Mouse (Mus musculus): ENCODE results near the gene Tomm6. TPM values are rescaled to one million over a fixed set of nuclear protein-coding genes. Genes with fewer than 3 reads are reported as not detected.
A peak's percentile ranks its signal among the peaks of the same experiment; 100 is the strongest.
"Not testable (repeated sequence)": the region's sequence is repeated elsewhere in the genome, so short reads cannot be mapped to it uniquely, and the experiment has no call there.

The Tomm6 gene
- polyA plus RNA-seq, 1 experiment from 2014 or later: 364 TPM

DNA sequence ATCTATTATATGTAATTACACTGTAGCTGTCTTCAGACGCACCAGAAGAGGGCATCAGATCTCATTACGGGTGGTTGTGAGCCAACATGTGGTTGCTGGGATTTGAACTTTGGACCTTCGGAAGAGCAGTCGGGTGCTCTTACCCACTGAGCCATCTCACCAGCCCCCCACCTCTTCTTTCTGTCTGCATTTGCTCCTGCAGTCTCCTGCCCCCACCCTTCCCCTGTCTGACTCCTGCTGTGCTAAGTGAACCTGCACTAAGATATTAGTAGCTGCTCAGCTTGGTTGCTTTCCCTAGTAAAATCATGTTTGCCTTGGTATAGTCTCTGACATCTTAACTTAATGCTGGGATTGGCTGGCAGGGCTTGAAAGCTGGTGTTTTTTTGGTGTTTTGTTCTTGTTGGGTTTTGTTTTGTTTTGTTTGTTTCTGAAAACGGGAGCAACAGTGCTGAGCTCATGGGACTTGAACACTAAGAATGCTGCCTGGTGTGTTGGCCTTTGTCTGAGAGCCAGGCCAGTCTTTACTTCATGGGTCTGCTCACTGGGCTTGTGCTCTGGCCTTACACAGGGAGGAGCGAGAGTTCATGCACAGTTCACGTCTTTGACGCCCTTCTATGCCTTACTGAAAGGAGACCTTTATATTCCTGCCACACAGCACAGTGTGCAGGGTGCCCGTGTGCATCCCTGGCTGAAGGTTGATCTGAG, 25.0 kb downstream of the Tomm6 start:
- Histone ChIP-seq H3K4me3 (no peak overlapping the region), H3K27ac (no peak overlapping the region), H3K4me1 (no peaks in the 10 kb centered on the region), H3K27me3 (ENCODE audit: low read depth, poor library complexity, severe bottlenecking) (no peaks in the 10 kb centered on the region), H3K36me3 (0 out of 2 replicates have a peak, but pooled peaks cover 4% of the 10 kb centered on the region), H3K9me3 (replicated peaks) (no peaks in the 10 kb centered on the region)
- DNase-seq (ENCODE audit: low spot score): no peak
- WGBS: 75% methylated on average over 9 of the region's 9 CpGs

- Histone ChIP-seq H3K27me3 (ENCODE audit: low read depth, poor library complexity, severe bottlenecking) (no peaks in the 10 kb centered on the region), H3K4me3 (no peak overlapping the region), H3K36me3 (0 out of 2 replicates have a peak, but pooled peaks cover 4% of the 10 kb centered on the region), H3K9me3 (replicated peaks) (no peaks in the 10 kb centered on the region), H3K27ac (no peak overlapping the region), H3K4me1 (no peaks in the 10 kb centered on the region)
- DNase-seq (ENCODE audit: low spot score): no peak
- 86% methylated on average over 3 of the region's 3 CpGs for WGBS
Observed at GRCm38 (mm10) chr17:47658741-47659243, 29.4 kb downstream of the Tomm6 start.

DNA sequence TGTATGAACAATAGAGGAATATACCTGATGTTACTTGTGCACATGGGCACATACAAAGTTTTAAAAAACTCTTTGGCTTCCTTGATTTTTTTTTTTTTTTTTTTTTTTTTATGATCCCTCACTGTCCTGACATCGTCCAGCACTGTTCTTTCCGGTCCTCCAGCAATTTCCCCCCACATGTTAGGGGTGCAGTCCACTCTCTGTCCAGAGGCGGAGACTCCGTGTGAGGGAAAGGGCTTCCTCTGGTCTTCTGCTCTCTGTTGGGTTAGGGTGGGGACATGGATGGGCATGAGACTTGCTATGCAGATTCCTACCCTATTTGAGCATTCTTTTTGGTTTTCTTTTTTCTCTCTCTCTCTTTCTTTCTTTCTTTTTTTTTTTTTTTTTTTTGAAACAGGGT, 30.3 kb downstream of the Tomm6 start:
- 90% methylated on average over 4 of the region's 4 CpGs for WGBS

GRCm38 (mm10) chr17:47655697-47656096, 32.5 kb downstream of the Tomm6 start:
- Histone ChIP-seq H3K36me3 (peaks cover 8% of the 10 kb centered on the region; the same call in 1 of the 2 replicates), H3K4me3 (no peak overlapping the region), H3K9me3 (replicated peaks) (no peaks in the 10 kb centered on the region), H3K4me1 (no peaks in the 10 kb centered on the region), H3K27me3 (ENCODE audit: low read depth, poor library complexity, severe bottlenecking) (no peaks in the 10 kb centered on the region), H3K27ac (no peak overlapping the region)
- DNase-seq (ENCODE audit: low spot score): no peak
- WGBS: 79% methylated on average over 5 of the region's 5 CpGs

More for the DNA sequence above, 30.3 kb downstream of the Tomm6 start:
- H3K4me3 ChIP-seq: no peak overlapping the region
- 0 out of 2 replicates have a peak, but pooled peaks cover 8% of the 10 kb centered on the region for H3K36me3 ChIP-seq
- no peaks in the 10 kb centered on the region for H3K27me3 ChIP-seq (ENCODE audit: low read depth, poor library complexity, severe bottlenecking)
- H3K27ac ChIP-seq: no peak overlapping the region
- no peak for DNase-seq (ENCODE audit: low spot score)
- H3K9me3 ChIP-seq (replicated peaks): no peaks in the 10 kb centered on the region
- H3K4me1 ChIP-seq: no peaks in the 10 kb centered on the region

DNA sequence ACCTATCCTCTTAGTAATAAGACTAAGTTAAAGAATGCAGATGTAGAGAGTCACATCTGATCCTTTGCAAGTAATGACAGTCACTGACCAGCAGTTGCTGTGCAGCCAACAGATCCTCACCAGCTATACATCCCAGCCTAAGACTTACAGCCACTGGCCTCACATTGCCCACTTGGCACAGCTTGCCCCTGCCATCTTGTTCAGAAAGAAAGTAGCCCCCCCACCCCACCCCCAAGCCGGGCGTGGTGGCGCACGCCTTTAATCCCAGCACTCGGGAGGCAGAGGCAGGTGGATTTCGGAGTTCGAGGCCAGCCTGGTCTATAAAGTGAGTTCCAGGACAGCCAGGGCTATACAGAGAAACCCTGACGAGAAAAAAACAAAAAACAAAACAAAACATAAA, 33.8 kb downstream of the Tomm6 start:
- not testable (repeated sequence) for H3K9me3 ChIP-seq (replicated peaks); DNase-seq (ENCODE audit: low spot score); H3K27me3 ChIP-seq (ENCODE audit: low read depth, poor library complexity, severe bottlenecking); H3K4me3 ChIP-seq; H3K4me1 ChIP-seq; H3K36me3 ChIP-seq; H3K27ac ChIP-seq
- 95% methylated on average over 8 of the region's 8 CpGs for WGBS

DNA sequence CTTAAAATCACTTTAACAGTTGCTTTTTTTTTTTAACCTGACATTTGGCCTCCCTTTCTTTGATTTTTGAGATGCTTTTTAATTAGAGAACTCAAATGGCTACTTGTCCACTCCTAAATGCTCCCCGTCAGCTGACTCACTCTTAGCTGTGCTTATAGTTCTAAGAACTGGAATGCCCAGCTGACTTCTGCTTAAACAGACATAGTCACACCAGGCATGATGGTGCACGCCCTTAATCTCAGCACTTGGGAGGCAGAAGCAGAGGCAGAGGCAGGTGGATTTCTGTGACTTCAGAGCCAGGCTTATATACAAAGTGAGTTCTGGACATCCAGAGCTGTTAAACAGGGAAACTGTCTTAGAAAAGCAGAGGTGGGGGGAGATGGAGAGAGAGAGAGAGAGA, 36.2 kb downstream of the Tomm6 start:
- H3K4me3 ChIP-seq: no peak overlapping the region
- peaks cover 4% of the 10 kb centered on the region; the same call in 1 of the 2 replicates for H3K36me3 ChIP-seq
- no peak overlapping the region for H3K27ac ChIP-seq
- no peaks in the 10 kb centered on the region for H3K27me3 ChIP-seq (ENCODE audit: low read depth, poor library complexity, severe bottlenecking)
- 81% methylated on average over 2 of the region's 2 CpGs for WGBS
- H3K9me3 ChIP-seq (replicated peaks): no peaks in the 10 kb centered on the region
- no peak for DNase-seq (ENCODE audit: low spot score)
- no peaks in the 10 kb centered on the region for H3K4me1 ChIP-seq

DNA sequence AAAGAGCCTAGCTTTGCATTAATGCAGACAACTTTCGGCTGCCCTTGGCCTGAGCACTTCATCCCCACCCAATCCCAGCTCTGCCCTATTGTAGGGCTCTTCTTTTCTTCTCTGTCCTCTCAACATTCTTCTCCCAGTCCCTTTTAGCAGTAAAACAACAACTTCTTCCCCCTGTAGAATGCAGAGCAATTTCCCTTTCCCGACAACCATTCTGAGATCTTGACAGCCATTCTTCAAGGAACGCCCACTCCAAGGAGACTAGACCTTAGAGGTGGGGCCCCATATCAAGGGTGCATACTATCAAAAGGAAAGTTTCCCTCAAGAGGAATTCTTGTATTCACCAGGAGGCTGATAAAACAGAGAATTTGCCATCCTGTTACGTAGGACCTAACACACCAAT, 39.2 kb downstream of the Tomm6 start:
- Histone ChIP-seq H3K27me3 (ENCODE audit: low read depth, poor library complexity, severe bottlenecking) (no peaks in the 10 kb centered on the region), H3K4me3 (no peak overlapping the region), H3K9me3 (replicated peaks) (no peaks in the 10 kb centered on the region), H3K27ac (no peak overlapping the region), H3K36me3 (peaks cover 4% of the 10 kb centered on the region; the same call in 1 of the 2 replicates), H3K4me1 (no peaks in the 10 kb centered on the region)
- 77% methylated on average over 4 of the region's 4 CpGs for WGBS
- DNase-seq (ENCODE audit: low spot score): no peak

GRCm38 (mm10) chr17:47646683-47647082, 41.5 kb downstream of the Tomm6 start:
- Histone ChIP-seq H3K27ac (no peak overlapping the region), H3K36me3 (no peaks in the 10 kb centered on the region; the same call in 1 of the 2 replicates), H3K4me3 (no peak overlapping the region), H3K4me1 (no peaks in the 10 kb centered on the region), H3K9me3 (replicated peaks) (no peaks in the 10 kb centered on the region), H3K27me3 (ENCODE audit: low read depth, poor library complexity, severe bottlenecking) (no peaks in the 10 kb centered on the region)
- WGBS: 59% methylated on average over 1 of the region's 1 CpGs
- DNase-seq (ENCODE audit: low spot score): peak; percentile 58

- no peak for DNase-seq (ENCODE audit: low spot score)
- H3K4me1 ChIP-seq: no peaks in the 10 kb centered on the region
- WGBS: 81% methylated on average over 2 of the region's 2 CpGs
- no peak overlapping the region for H3K27ac ChIP-seq
- H3K9me3 ChIP-seq (replicated peaks): no peaks in the 10 kb centered on the region
- no peaks in the 10 kb centered on the region for H3K27me3 ChIP-seq (ENCODE audit: low read depth, poor library complexity, severe bottlenecking)
- H3K4me3 ChIP-seq: no peak overlapping the region
- H3K36me3 ChIP-seq: no peaks in the 10 kb centered on the region
Observed at GRCm38 (mm10) chr17:47642992-47643391, 45.2 kb downstream of the Tomm6 start.

Other genes with a start within 250 kb of the Tomm6 start
- gene Taf8, start 186.1 kb downstream of the Tomm6 start, polyA plus RNA-seq (2016; fragmentation: Nextera tagmentation; extraction: Ambion mirVana): 32.1 and 36.8 TPM in 2 replicates
- gene Ccnd3, start 183.3 kb downstream of the Tomm6 start, polyA plus RNA-seq (2016; fragmentation: Nextera tagmentation; extraction: Ambion mirVana): 405 and 413 TPM in 2 replicates
- 41.3 and 48.3 TPM in 2 replicates for gene Bysl, start 76.9 kb downstream of the Tomm6 start, polyA plus RNA-seq (2016; fragmentation: Nextera tagmentation; extraction: Ambion mirVana)
- gene Med20, start 76.8 kb downstream of the Tomm6 start, polyA plus RNA-seq (2016; fragmentation: Nextera tagmentation; extraction: Ambion mirVana): 51.6 and 53.4 TPM in 2 replicates
- 0.81 and 2.1 TPM in 2 replicates for gene Gm20517, start 76.8 kb downstream of the Tomm6 start, polyA plus RNA-seq (2016; fragmentation: Nextera tagmentation; extraction: Ambion mirVana)
- 5.5 and 6.8 TPM in 2 replicates for gene Usp49, start 57.7 kb downstream of the Tomm6 start, polyA plus RNA-seq (2016; fragmentation: Nextera tagmentation; extraction: Ambion mirVana)
- gene Frs3, start 644 bp upstream of the Tomm6 start, polyA plus RNA-seq (2016; fragmentation: Nextera tagmentation; extraction: Ambion mirVana): 5.0 and 7.3 TPM in 2 replicates
- gene Gm21981, start 6.1 kb upstream of the Tomm6 start, polyA plus RNA-seq (2016; fragmentation: Nextera tagmentation; extraction: Ambion mirVana): 0.23 TPM in 1 of 2 replicates, not detected in the other
- 0.56 and 0.76 TPM in 2 replicates for gene Prickle4, start 6.3 kb upstream of the Tomm6 start, polyA plus RNA-seq (2016; fragmentation: Nextera tagmentation; extraction: Ambion mirVana)
- not detected in 2 replicates for gene Pgc, start 38.5 kb upstream of the Tomm6 start, polyA plus RNA-seq (2016; fragmentation: Nextera tagmentation; extraction: Ambion mirVana)
- 1.5 and 2.3 TPM in 2 replicates for gene Tfeb, start 48.6 kb upstream of the Tomm6 start, polyA plus RNA-seq (2016; fragmentation: Nextera tagmentation; extraction: Ambion mirVana)
- gene Mdfi, start 146.3 kb upstream of the Tomm6 start, polyA plus RNA-seq (2016; fragmentation: Nextera tagmentation; extraction: Ambion mirVana): 18.9 and 21.6 TPM in 2 replicates
- 23.2 and 27.2 TPM in 2 replicates for gene Foxp4, start 236.3 kb upstream of the Tomm6 start, polyA plus RNA-seq (2016; fragmentation: Nextera tagmentation; extraction: Ambion mirVana)

Measured in limb, embryonic 10.5 days (tissue).